Mouse (Mus musculus): Measurements from ENCODE around the gene Sox5. TPM values are rescaled to one million over a fixed set of nuclear protein-coding genes. Genes with fewer than 3 reads are reported as not detected.
A peak's percentile ranks its signal among the peaks of the same experiment; 100 is the strongest.

Gene Sox5
- polyA plus RNA-seq, 1 experiment from 2014 or later = 25.5 TPM

- no peak overlapping the region for H3K27ac ChIP-seq
- H3K9me3 ChIP-seq = no peaks in the 10 kb centered on the region
- ATAC-seq (ENCODE audit: insufficient read depth, low FRiP score, low read depth) = no peak
- H3K4me3 ChIP-seq (replicated peaks) = no peak overlapping the region
- H3K4me1 ChIP-seq = no peaks in the 10 kb centered on the region
- WGBS = 86% methylated on average over 8 of the region's 8 CpGs
- H3K9ac ChIP-seq = no peak overlapping the region
- no peak overlapping the region for H3K4me2 ChIP-seq
- no peaks in the 10 kb centered on the region for H3K27me3 ChIP-seq (replicated peaks)
- H3K36me3 ChIP-seq = no peaks in the 10 kb centered on the region
These were observed 11.1 kb upstream of the Sox5 start for GRCm38 (mm10) chr6:144792871-144793270.

- Histone ChIP-seq H3K36me3 (no peaks in the 10 kb centered on the region), H3K4me1 (no peaks in the 10 kb centered on the region), H3K9me3 (no peaks in the 10 kb centered on the region), H3K4me3 (replicated peaks) (no peak overlapping the region), H3K4me2 (peak overlapping the region; percentile 95; the same call in 1 of the 2 replicates), H3K27ac (no peak overlapping the region), H3K27me3 (replicated peaks) (no peaks in the 10 kb centered on the region), H3K9ac (no peak overlapping the region)
- no peak for ATAC-seq (ENCODE audit: insufficient read depth, low FRiP score, low read depth)
These were observed 1.5 kb upstream of the Sox5 start for GRCm38 (mm10) chr6:144783295-144783694.

- Histone ChIP-seq H3K4me3 (replicated peaks) (peak overlapping the region; percentile 84), H3K9me3 (no peaks in the 10 kb centered on the region), H3K9ac (no peak overlapping the region), H3K27ac (no peak overlapping the region), H3K4me2 (peak overlapping the region; percentile 95), H3K27me3 (replicated peaks) (no peaks in the 10 kb centered on the region), H3K36me3 (no peaks in the 10 kb centered on the region), H3K4me1 (no peaks in the 10 kb centered on the region)
- WGBS = 23% methylated on average over 12 of the region's 12 CpGs
- ATAC-seq (ENCODE audit: insufficient read depth, low FRiP score, low read depth) = no peak
These were observed 1.1 kb upstream of the Sox5 start for GRCm38 (mm10) chr6:144782866-144783265.

GRCm38 (mm10) chr6:144782031-144782857 lies 467 bp upstream of the Sox5 start:
- H3K4me3 ChIP-seq (replicated peaks) = peak overlapping the region; percentile 84
- H3K4me2 ChIP-seq = peak overlapping the region; percentile 95
- no peak overlapping the region for H3K27ac ChIP-seq
- no peaks in the 10 kb centered on the region for H3K27me3 ChIP-seq (replicated peaks)
- H3K9me3 ChIP-seq = no peaks in the 10 kb centered on the region
- H3K36me3 ChIP-seq = no peaks in the 10 kb centered on the region
- no peaks in the 10 kb centered on the region for H3K4me1 ChIP-seq
- ATAC-seq (ENCODE audit: insufficient read depth, low FRiP score, low read depth) = no peak
- whole genome bisulfite sequencing = under 1% methylated on average over 38 of the region's 55 CpGs
- H3K9ac ChIP-seq = peak overlapping the region; percentile 22; the same call in 1 of the 2 replicates

DNA sequence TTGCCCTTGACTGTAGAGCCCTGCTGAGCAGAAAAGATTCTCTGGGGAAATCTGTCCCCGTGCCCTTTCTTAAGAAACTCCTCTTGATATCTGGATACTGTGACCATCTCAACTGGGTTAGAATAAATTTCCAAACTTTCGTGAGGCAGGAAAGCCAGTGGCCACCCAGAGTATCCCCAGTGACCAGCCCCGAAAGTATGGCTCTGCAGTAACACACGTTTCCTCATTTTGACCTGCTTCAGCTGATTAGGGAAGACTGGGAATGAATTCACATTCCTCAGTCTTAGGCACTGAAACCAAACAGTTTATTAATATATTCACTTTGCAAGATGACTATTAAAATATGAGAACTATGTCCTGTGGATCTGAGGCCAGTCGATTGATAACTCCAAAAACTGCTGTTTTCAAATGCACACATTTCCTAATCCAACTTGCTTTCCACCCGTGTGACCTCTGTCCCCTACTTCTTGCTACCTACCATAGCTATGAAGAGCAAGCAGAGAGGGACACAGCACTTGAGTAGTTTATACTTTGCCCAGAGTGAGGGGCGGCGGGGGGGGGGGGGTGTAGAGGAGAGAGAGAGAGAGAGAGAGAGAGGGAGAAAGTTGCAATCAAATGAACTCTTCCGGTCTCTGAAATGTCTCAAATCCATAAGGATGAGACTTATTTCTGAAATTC lies 1.0 kb downstream of the Sox5 start:
- no peak for ATAC-seq (ENCODE audit: insufficient read depth, low FRiP score, low read depth)
- Histone ChIP-seq H3K4me2 (peak overlapping the region; percentile 95), H3K9ac (peak overlapping the region; percentile 71; the same call in 1 of the 2 replicates), H3K27ac (peak overlapping the region; percentile 79; the same call in 1 of the 2 replicates), H3K4me3 (replicated peaks) (peak overlapping the region; percentile 84), H3K36me3 (no peaks in the 10 kb centered on the region), H3K4me1 (no peaks in the 10 kb centered on the region), H3K9me3 (no peaks in the 10 kb centered on the region), H3K27me3 (replicated peaks) (no peaks in the 10 kb centered on the region)
- WGBS = 14% methylated on average over 8 of the region's 9 CpGs

GRCm38 (mm10) chr6:144779945-144780607 lies 1.7 kb downstream of the Sox5 start:
- no peak for ATAC-seq (ENCODE audit: insufficient read depth, low FRiP score, low read depth)
- no peak overlapping the region for H3K9ac ChIP-seq

GRCm38 (mm10) chr6:144777356-144778035 lies 4.3 kb downstream of the Sox5 start:
- Histone ChIP-seq H3K4me1 (no peaks in the 10 kb centered on the region), H3K9me3 (no peaks in the 10 kb centered on the region), H3K9ac (no peak overlapping the region), H3K4me3 (replicated peaks) (no peak overlapping the region), H3K27ac (no peak overlapping the region), H3K27me3 (replicated peaks) (no peaks in the 10 kb centered on the region), H3K36me3 (no peaks in the 10 kb centered on the region), H3K4me2 (no peak overlapping the region)
- ATAC-seq (ENCODE audit: insufficient read depth, low FRiP score, low read depth) = no peak
- whole genome bisulfite sequencing = 90% methylated on average over 7 of the region's 7 CpGs

More at GRCm38 (mm10) chr6:144779945-144780607, 1.7 kb downstream of the Sox5 start:
- no peaks in the 10 kb centered on the region for H3K9me3 ChIP-seq
- no peaks in the 10 kb centered on the region for H3K4me1 ChIP-seq
- no peaks in the 10 kb centered on the region for H3K36me3 ChIP-seq
- H3K4me3 ChIP-seq (replicated peaks) = peak overlapping the region; percentile 84
- WGBS = 25% methylated on average over 12 of the region's 12 CpGs
- peak overlapping the region; percentile 95 for H3K4me2 ChIP-seq
- H3K27me3 ChIP-seq (replicated peaks) = no peaks in the 10 kb centered on the region
- peak overlapping the region; percentile 79; the same call in 1 of the 2 replicates for H3K27ac ChIP-seq

GRCm38 (mm10) chr6:144773736-144774135 lies 8.0 kb downstream of the Sox5 start:
- no peaks in the 10 kb centered on the region for H3K36me3 ChIP-seq
- peaks cover 5% of the 10 kb centered on the region; the same call in 1 of the 2 replicates for H3K4me1 ChIP-seq
- H3K4me2 ChIP-seq = no peak overlapping the region
- WGBS = 89% methylated on average over 6 of the region's 6 CpGs
- no peak overlapping the region for H3K27ac ChIP-seq
- H3K4me3 ChIP-seq (replicated peaks) = no peak overlapping the region
- H3K27me3 ChIP-seq (replicated peaks) = no peaks in the 10 kb centered on the region
- ATAC-seq (ENCODE audit: insufficient read depth, low FRiP score, low read depth) = no peak
- no peak overlapping the region for H3K9ac ChIP-seq
- H3K9me3 ChIP-seq = no peaks in the 10 kb centered on the region

- 81% methylated on average over 2 of the region's 2 CpGs for WGBS
- no peaks in the 10 kb centered on the region for H3K36me3 ChIP-seq
- H3K4me3 ChIP-seq (replicated peaks) = no peak overlapping the region
- no peak overlapping the region for H3K4me2 ChIP-seq
- no peak for ATAC-seq (ENCODE audit: insufficient read depth, low FRiP score, low read depth)
- H3K27me3 ChIP-seq (replicated peaks) = no peaks in the 10 kb centered on the region
- H3K27ac ChIP-seq = no peak overlapping the region
- H3K9me3 ChIP-seq = no peaks in the 10 kb centered on the region
- peaks cover 5% of the 10 kb centered on the region; the same call in 1 of the 2 replicates for H3K4me1 ChIP-seq
- no peak overlapping the region for H3K9ac ChIP-seq
These were observed 8.8 kb downstream of the Sox5 start for GRCm38 (mm10) chr6:144772985-144773384.

- H3K4me1 ChIP-seq = peaks cover 5% of the 10 kb centered on the region; the same call in 1 of the 2 replicates
- peak; percentile 58; the same call in 1 of the 2 replicates for ATAC-seq (ENCODE audit: insufficient read depth, low FRiP score, low read depth)
- H3K4me3 ChIP-seq (replicated peaks) = no peak overlapping the region
- H3K36me3 ChIP-seq = no peaks in the 10 kb centered on the region
- no peak overlapping the region for H3K27ac ChIP-seq
- no peaks in the 10 kb centered on the region for H3K27me3 ChIP-seq (replicated peaks)
- no peak overlapping the region for H3K4me2 ChIP-seq
- H3K9ac ChIP-seq = no peak overlapping the region
- 59% methylated on average over 15 of the region's 15 CpGs for WGBS
- H3K9me3 ChIP-seq = no peaks in the 10 kb centered on the region
These were observed 9.4 kb downstream of the Sox5 start for GRCm38 (mm10) chr6:144772175-144772918.

DNA sequence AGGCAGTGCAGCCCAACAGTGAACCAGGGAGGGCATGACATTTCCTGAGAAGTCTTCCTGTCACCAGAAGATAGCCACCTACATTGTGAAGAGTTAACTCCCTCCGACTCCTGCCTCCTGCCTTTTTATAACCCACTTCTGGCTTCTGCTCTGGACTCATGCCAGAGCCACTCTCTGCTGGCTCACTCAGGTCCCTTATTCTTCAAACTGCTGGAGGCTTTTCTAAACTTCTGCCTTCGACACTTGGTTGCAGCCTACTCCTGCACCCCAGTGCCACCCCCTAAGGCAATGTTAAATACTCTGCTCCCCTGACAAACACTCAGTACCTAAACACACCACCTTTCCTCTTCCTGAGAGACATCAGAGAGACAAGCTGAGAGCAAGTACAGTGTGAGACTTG lies 12.7 kb downstream of the Sox5 start:
- Histone ChIP-seq H3K27me3 (replicated peaks) (no peaks in the 10 kb centered on the region), H3K4me2 (no peak overlapping the region), H3K4me3 (replicated peaks) (no peak overlapping the region), H3K9ac (no peak overlapping the region), H3K9me3 (no peaks in the 10 kb centered on the region), H3K4me1 (peaks cover 5% of the 10 kb centered on the region; the same call in 1 of the 2 replicates), H3K27ac (no peak overlapping the region), H3K36me3 (no peaks in the 10 kb centered on the region)
- WGBS = 28% methylated on average over 2 of the region's 2 CpGs
- no peak for ATAC-seq (ENCODE audit: insufficient read depth, low FRiP score, low read depth)

Measured in stomach, embryonic 15.5 days (tissue).